Mouse (Mus musculus) ES-E14 (cell line): ENCODE measurements around the gene Camk2b. TPM values are rescaled to one million over a fixed set of nuclear protein-coding genes. Genes with fewer than 3 reads are reported as not detected.

Source experiments
- DNase-seq: peaks from one replicate; pipeline ENCODE4 v3.0.0-alpha.2; 2013; ENCODE audit warnings: low read depth, low spot score
- H3K27ac ChIP-seq: 2 replicates; pipeline ENCODE4 v1.5.1; 2012; ENCODE audit warnings: low read depth, mild to moderate bottlenecking, low read length, moderate library complexity, mixed read lengths; ENCODE audit not compliant: poor library complexity, insufficient read depth, severe bottlenecking
- H3K36me3 ChIP-seq: 2 replicates; pipeline ENCODE4 v1.6.1; 2012; ENCODE audit warnings: mild to moderate bottlenecking, low read length, moderate library complexity, mixed read lengths; ENCODE audit not compliant: control insufficient read depth, poor library complexity, insufficient read depth, severe bottlenecking
- H3K4me1 ChIP-seq, 2 experiments: fragments of 150-350 bp in 1 of 2; sonication (generic) in 1 of 2; 2 replicates each; pipeline ENCODE4 v1.6.1; 2012; ENCODE audit warnings: low read length in 2 of 2, mild to moderate bottlenecking in 1 of 2, mixed read lengths in 1 of 2; ENCODE audit not compliant: control insufficient read depth in 2 of 2, insufficient read depth in 2 of 2, poor library complexity in 1 of 2
- H3K4me3 ChIP-seq, 2 experiments: fragments of 150-350 bp in 1 of 2; sonication (generic) in 1 of 2; 2 replicates each; pipeline ENCODE4 v1.5.1; 2012; ENCODE audit warnings: low read length in 2 of 2, low read depth in 1 of 2, mild to moderate bottlenecking in 1 of 2, mixed read lengths in 1 of 2; ENCODE audit not compliant: insufficient read depth in 1 of 2, poor library complexity in 1 of 2, severe bottlenecking in 1 of 2
- H3K9ac ChIP-seq: 2 replicates; pipeline ENCODE4 v1.6.1; 2012; ENCODE audit warnings: low read depth, mild to moderate bottlenecking, low read length, mixed read lengths; ENCODE audit not compliant: poor library complexity, insufficient read depth, severe bottlenecking
- H3K9me3 ChIP-seq: fragments of 150-350 bp; sonication (generic); 2 replicates; pipeline ENCODE4 v1.6.1; 2012; ENCODE audit warnings: low read depth, mild to moderate bottlenecking, low read length; ENCODE audit not compliant: control insufficient read depth, insufficient read depth
- CHD2 ChIP-seq: IDR thresholded peaks from 2 replicates; pipeline ENCODE4 v1.6.1; 2014; ENCODE audit warnings: mild to moderate bottlenecking, low read depth, low read length, inconsistent platforms
- HCFC1 ChIP-seq: IDR thresholded peaks from 2 replicates; pipeline ENCODE4 v1.6.1; 2012; ENCODE audit warnings: low read length, inconsistent platforms, borderline replicate concordance; ENCODE audit not compliant: insufficient read depth
- MAFK ChIP-seq: IDR thresholded peaks from 2 replicates; pipeline ENCODE4 v1.6.1; 2014; ENCODE audit warnings: mild to moderate bottlenecking, low read depth, low read length, inconsistent platforms; ENCODE audit not compliant: insufficient read depth
- ZC3H11A ChIP-seq: IDR thresholded peaks from 2 replicates; pipeline ENCODE4 v1.6.1; 2012; ENCODE audit warnings: low read depth, mild to moderate bottlenecking, inconsistent platforms, low read length, borderline replicate concordance
- ZNF384 ChIP-seq: IDR thresholded peaks from 2 replicates; pipeline ENCODE4 v1.6.1; 2012; ENCODE audit warnings: low read depth, low read length, inconsistent platforms
- in situ Hi-C, 2 experiments: fragments of 600-800 bp; cut with MboI; formaldehyde crosslinking; loops; one replicate each; pipeline ENCODE4 v1.15.1; 2025; ENCODE audit warnings: low sequenced_read_pairs in 2 of 2, inconsistent platforms in 1 of 2; ENCODE audit not compliant: unreplicated experiment in 2 of 2
- total RNA-seq: library from RNA; depleted of rRNA; stranded (reverse); fragments of 300-350 nt; gene quantifications from 2 replicates; pipeline ENCODE4 v1.2.3, GENCODE M21; 2012

Camk2b gene
- total RNA-seq, 1 experiment, result 6.4 TPM

GRCm38 (mm10) chr11:6068181-6068957 is 2.2 kb upstream of the Camk2b start:
- H3K9ac ChIP-seq, result peak overlapping the region; percentile 34; the same call in 1 of the 2 replicates

GRCm38 (mm10) chr11:6067160-6067559 is 998 bp upstream of the Camk2b start:
- no peak overlapping the region for H3K27ac ChIP-seq
- DNase-seq, result no peak
- in situ Hi-C loops, result no loop called here
- no peak overlapping the region for H3K4me3 ChIP-seq
- H3K9me3 ChIP-seq, result no peaks in the 10 kb centered on the region
- TF ChIP-seq ZC3H11A (no peak), MAFK (no peak), ZNF384 (no peak), HCFC1 (no peak), CHD2 (no peak)
- peaks cover 6 to 31% of the 10 kb centered on the region in 2 experiments; a peak in 2 of 4 replicates for H3K4me1 ChIP-seq
- H3K36me3 ChIP-seq, result no peaks in the 10 kb centered on the region
- no peak overlapping the region for H3K9ac ChIP-seq

More at GRCm38 (mm10) chr11:6068181-6068957, 2.2 kb upstream of the Camk2b start:
- Histone ChIP-seq H3K27ac (no peak overlapping the region), H3K4me1 (peaks cover 6 to 28% of the 10 kb centered on the region in 2 experiments; a peak in 2 of 4 replicates), H3K36me3 (no peaks in the 10 kb centered on the region), H3K9me3 (no peaks in the 10 kb centered on the region), H3K4me3 (peak overlapping the region; percentile 34 to 59)
- TF ChIP-seq CHD2, result no peak
- no peak for TF ChIP-seq HCFC1
- no peak for TF ChIP-seq ZC3H11A
- TF ChIP-seq MAFK, result no peak
- no peak for TF ChIP-seq ZNF384
- in situ Hi-C loops, result no loop called here
- DNase-seq, result no peak

GRCm38 (mm10) chr11:6065551-6066121 is 526 bp downstream of the Camk2b start:
- Histone ChIP-seq H3K9me3 (no peaks in the 10 kb centered on the region), H3K4me3 (peak overlapping the region; percentile 88 to 90), H3K36me3 (no peaks in the 10 kb centered on the region), H3K27ac (no peak overlapping the region), H3K9ac (peak overlapping the region; percentile 80), H3K4me1 (peaks cover 6 to 39% of the 10 kb centered on the region in 2 experiments; a peak in 2 of 4 replicates)
- DNase-seq, result no peak
- in situ Hi-C loops, result no loop called here
- TF ChIP-seq ZNF384 (no peak), HCFC1 (no peak; the same call in 1 of the 2 replicates), ZC3H11A (no peak), MAFK (no peak), CHD2 (no peak)

GRCm38 (mm10) chr11:6065046-6065521 is 1.1 kb downstream of the Camk2b start:
- Histone ChIP-seq H3K9me3 (no peaks in the 10 kb centered on the region), H3K4me3 (peak overlapping the region; percentile 88 to 90), H3K4me1 (peaks cover 6 to 35% of the 10 kb centered on the region in 2 experiments; a peak in 2 of 4 replicates), H3K27ac (no peak overlapping the region), H3K9ac (peak overlapping the region; percentile 80), H3K36me3 (no peaks in the 10 kb centered on the region)
- no peak for DNase-seq
- TF ChIP-seq MAFK (no peak), HCFC1 (0 out of 2 replicates have a peak, but pooled peaks have one; percentile 19)
- in situ Hi-C loops, result no loop called here
